Mouse (Mus musculus): ENCODE data around the gene Ccdc50. TPM values are rescaled to one million over a fixed set of nuclear protein-coding genes. Genes with fewer than 3 reads are reported as not detected.

Gene Ccdc50
- 100 to 1,000 TPM in 1 of 4 experiments, 10 to 100 TPM in 3; 73.9 to 108 (median 87.9) TPM for total RNA-seq (2022)

- peak; percentile 62 to 72 for DNase-seq (ENCODE audit: low spot score in 2 of 2)
Measured at GRCm38 (mm10) chr16:27388761-27389451, at the start of gene Ccdc50. Ccdc50 (plus strand) TSS chr16:27388869.

GRCm38 (mm10) chr16:27347521-27347920, 41.1 kb upstream of the Ccdc50 start:
- no peak for DNase-seq (ENCODE audit: low spot score in 2 of 2)

- DNase-seq (ENCODE audit: low spot score in 2 of 2): no peak
Measured at GRCm38 (mm10) chr16:27348359-27348758, 40.3 kb upstream of the Ccdc50 start.

GRCm38 (mm10) chr16:27349235-27349634, 39.4 kb upstream of the Ccdc50 start:
- no peak for DNase-seq (ENCODE audit: low spot score in 2 of 2)

DNA sequence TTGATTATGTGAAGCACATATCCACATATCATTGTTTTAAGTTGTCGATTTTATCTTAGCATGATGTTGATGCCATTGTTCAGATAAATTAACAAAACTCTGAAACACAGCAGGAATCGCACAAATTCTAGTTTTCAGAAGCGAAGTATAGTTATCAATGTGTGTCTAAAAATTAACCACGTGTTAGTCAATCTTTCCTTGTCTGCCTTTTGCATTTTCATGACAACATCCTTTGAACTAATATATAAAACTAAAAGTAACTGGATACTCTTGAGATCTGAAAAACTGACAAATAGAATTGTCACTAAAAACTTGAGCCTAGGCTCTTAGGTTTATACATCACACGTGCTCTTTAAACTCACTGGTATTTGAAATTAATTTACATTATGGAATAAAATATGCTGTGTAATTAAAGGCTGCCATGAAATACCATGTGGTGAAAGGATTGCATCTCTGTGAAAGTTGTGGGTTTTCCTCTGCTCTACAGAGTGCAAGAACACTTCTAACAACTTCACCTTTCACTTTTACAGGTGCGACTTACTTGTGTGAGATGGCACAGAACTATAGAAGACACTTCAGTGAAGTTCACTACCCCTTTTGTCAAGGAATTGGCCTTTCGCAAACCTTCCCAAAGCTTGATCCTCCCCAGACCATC, 38.7 kb upstream of the Ccdc50 start:
- DNase-seq (ENCODE audit: low spot score in 2 of 2): no peak

- no peak for DNase-seq (ENCODE audit: low spot score in 2 of 2)
Measured at GRCm38 (mm10) chr16:27354464-27354863, 34.2 kb upstream of the Ccdc50 start.

- DNase-seq (ENCODE audit: low spot score in 2 of 2): no peak
Measured at GRCm38 (mm10) chr16:27360059-27360458, 28.6 kb upstream of the Ccdc50 start.

- DNase-seq (ENCODE audit: low spot score in 2 of 2): no peak
Measured at GRCm38 (mm10) chr16:27370191-27370590, 18.5 kb upstream of the Ccdc50 start, which contains the start of gene Uts2b. Uts2b (minus strand) TSS chr16:27370239.

GRCm38 (mm10) chr16:27370700-27371099, 18.0 kb upstream of the Ccdc50 start:
- no peak for DNase-seq (ENCODE audit: low spot score in 2 of 2)

GRCm38 (mm10) chr16:27374139-27374538, 14.5 kb upstream of the Ccdc50 start:
- no peak for DNase-seq (ENCODE audit: low spot score in 2 of 2)

DNA sequence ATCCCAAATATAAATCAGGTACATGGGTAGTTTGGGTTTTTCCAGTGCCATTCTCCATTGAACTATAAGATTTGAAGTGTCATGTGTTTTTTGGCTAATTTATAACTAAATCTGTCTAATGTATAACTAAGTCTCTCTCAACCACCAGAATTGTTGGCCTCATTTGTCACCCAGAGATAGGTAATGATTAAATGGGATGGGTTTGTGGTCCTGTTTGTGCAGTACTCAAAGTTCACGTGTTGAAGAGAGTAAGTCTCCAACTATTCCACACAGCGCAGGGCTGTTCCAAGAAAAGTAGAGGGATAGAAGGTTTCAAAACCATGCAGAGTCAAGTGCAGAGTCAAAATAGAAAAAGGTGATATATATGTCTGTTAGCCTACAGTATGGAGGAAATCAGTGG, 13.4 kb upstream of the Ccdc50 start:
- DNase-seq (ENCODE audit: low spot score in 2 of 2): no peak

- no peak for DNase-seq (ENCODE audit: low spot score in 2 of 2)
Measured at GRCm38 (mm10) chr16:27376556-27376955, 12.1 kb upstream of the Ccdc50 start.

- DNase-seq (ENCODE audit: low spot score in 2 of 2): no peak
Measured at GRCm38 (mm10) chr16:27382217-27382616, 6.5 kb upstream of the Ccdc50 start.

DNA sequence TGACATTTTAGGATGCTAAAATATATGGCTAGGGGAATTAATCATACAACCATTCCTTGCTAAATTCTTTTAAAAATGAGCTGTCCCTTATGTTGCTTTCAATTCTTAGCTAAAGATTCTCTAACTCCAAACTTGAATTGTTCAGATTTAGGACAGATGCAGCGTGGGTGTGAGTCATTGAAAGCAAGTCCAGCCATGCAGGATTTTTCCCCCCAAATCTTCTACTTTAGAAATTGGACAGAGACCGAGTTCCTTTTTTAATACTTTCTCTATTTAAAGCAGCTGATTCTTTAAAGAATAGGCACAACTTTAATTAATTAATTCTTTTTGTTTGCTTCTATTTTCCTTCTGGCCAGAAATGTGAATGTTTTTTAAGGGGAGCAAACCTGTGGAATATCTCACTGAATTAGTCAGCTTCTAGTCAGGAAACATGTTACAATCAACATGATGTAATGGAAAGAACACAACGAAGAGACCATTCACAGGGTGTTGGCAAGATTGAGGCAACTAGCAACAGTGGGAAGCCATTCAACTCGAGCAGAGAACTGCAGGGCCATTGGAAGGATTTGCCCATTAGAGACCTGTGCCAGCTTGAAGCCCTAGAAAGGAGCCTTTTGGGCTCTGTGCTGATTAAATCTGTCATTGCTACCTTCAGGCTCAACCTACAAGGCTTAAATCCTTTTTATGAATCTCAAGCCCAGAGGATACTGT, 3.6 kb upstream of the Ccdc50 start:
- no peak for DNase-seq (ENCODE audit: low spot score in 2 of 2)

DNA sequence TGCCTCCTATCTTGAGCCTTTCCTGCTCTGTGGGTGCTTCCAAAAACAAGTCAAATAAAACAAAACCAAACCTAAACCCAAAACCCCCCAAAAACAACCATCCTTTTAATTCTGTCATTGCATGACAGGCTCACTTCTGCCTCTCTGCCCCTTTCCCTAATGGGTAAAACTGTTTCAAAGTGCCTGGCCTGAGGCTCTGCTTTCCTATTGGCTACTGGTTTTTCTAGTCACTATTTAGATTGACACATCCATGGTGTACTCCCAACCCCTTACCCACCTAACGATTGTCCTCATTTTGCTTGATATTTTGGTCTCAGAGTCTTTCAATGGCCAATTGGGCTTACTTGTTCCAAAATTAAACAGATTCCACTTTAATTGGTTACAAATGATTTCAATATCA, 3.0 kb upstream of the Ccdc50 start:
- no peak for DNase-seq (ENCODE audit: low spot score in 2 of 2)

DNA sequence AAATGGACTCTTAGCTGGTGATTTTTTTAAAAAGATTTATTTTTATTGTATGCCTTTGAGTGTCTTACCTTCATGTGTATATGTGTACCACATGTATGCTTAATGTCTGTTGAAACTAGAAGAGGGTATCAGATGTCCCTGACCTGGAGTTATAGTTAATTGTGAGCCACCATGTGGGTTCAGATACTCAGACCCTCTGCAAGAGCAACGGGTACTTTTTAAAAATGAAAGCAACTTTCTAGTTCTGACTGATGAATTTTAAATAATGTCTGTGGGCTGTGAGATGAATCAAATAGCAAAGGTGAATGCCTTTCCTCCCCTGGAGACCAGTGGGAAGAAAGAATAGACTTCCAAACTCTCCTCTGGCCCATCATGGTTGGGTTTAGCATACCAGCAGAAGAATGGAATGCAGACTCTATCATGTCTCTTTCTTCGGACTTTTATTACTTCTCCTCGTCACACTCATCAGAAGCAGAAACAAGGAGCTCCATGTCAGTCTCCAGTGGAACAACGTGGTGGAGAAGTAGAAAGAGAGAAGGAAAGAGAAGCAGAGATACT, 1.7 kb upstream of the Ccdc50 start:
- DNase-seq (ENCODE audit: low spot score in 2 of 2): no peak

- no peak for DNase-seq (ENCODE audit: low spot score in 2 of 2)
Measured at GRCm38 (mm10) chr16:27387634-27388611, 746 bp upstream of the Ccdc50 start.

DNA sequence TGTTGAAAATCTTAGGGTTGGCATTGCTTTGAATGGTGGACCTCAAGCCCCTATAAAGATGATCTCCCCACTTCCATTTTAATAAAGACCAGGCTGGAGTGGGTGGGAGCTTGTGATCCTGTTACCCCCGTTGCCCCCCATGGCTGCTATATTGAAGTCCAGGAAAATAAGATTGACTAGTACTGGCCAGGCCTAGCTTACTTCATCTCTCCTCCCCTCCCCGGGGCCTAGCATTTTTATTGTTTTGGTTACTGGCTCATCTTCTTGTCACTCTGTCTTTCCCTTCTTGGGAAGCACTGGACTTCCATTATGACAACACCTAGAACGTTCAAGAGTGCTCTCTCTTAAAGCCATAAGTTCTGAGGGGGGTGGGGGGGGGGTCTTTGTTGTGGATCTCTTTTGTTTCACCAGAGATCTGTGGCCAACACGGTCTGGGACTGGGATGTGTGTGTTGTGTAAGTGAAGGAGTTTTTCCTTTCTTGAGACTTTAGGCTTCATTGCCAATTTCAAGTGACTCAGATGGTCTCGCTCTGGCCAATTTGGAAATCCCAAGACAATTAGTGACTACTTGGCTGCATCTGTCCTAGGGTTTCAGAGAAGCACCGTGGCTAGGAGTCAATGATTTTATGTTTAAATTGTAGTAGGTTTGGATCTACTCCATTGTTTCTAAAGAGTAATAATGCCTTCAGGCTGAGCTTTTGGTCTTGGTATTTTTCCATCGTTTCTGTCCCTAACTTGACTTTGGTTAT, 1.0 kb downstream of the Ccdc50 start:
- DNase-seq (ENCODE audit: low spot score in 2 of 2): no peak

GRCm38 (mm10) chr16:27390306-27390705, 1.6 kb downstream of the Ccdc50 start:
- no peak for DNase-seq (ENCODE audit: low spot score in 2 of 2)

DNA sequence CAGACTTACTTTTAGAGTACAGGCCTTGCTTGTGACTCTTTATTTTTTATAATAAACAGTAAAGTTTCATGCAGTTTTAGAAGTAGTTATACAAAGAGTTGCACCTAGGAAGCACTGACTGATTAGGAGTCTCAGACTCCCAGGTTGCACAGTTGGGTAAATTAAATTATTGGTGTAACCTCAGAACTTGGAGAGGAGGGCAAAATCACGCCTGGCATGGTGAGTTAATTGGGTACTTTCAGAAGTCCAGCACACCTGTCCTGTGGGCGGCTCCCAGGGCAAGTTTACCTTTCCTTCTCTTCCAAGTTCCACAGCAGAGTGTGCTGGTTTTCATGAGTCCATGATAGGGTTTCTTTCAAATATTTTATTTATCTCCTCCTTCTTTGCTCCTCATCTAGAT, 3.2 kb downstream of the Ccdc50 start:
- DNase-seq (ENCODE audit: low spot score in 2 of 2): no peak
